Mouse (Mus musculus) CH12.LX (cell line): ENCODE results near the gene Rgs2.

Experiments used
- CTCF ChIP-seq, 2 experiments: IDR thresholded peaks in 1 of 2; conservative IDR thresholded peaks in 1 of 2; 2 replicates each; pipeline ENCODE4 v1.5.1; 2011 to 2012; ENCODE audit warnings: low read depth in 2 of 2, low read length in 2 of 2, improper control_type of control experiment in 1 of 2, inconsistent platforms in 1 of 2, mild to moderate bottlenecking in 1 of 2, moderate library complexity in 1 of 2
- KAT2A ChIP-seq: IDR thresholded peaks from 2 replicates; pipeline ENCODE4 v1.6.1; 2012; ENCODE audit warnings: low read length, improper control_type of control experiment, inconsistent platforms; ENCODE audit not compliant: insufficient replicate concordance
- MEF2A ChIP-seq: IDR thresholded peaks from 2 replicates; pipeline ENCODE4 v1.6.1; 2014; ENCODE audit warnings: low read depth, mild to moderate bottlenecking, inconsistent platforms, low read length, improper control_type of control experiment, borderline replicate concordance
- POLR2A ChIP-seq: IDR thresholded peaks from 2 replicates; pipeline ENCODE4 v1.6.1; 2011; ENCODE audit warnings: low read depth, mild to moderate bottlenecking, improper control_type of control experiment, low read length
- SIN3A ChIP-seq: IDR thresholded peaks from 2 replicates; pipeline ENCODE4 v1.6.1; 2012; ENCODE audit warnings: low read length, improper control_type of control experiment, inconsistent platforms
- USF1 ChIP-seq: IDR thresholded peaks from 2 replicates; pipeline ENCODE4 v1.6.1; 2014; ENCODE audit warnings: low read depth, mild to moderate bottlenecking, inconsistent platforms, low read length, improper control_type of control experiment

GRCm38 (mm10) chr1:143952841-143953240, 51.1 kb downstream of the Rgs2 start:
- TF ChIP-seq KAT2A: no peak
- no peak for TF ChIP-seq POLR2A
- TF ChIP-seq CTCF (conservative IDR thresholded peaks at IDR 0.05 in 1 of 2, IDR thresholded peaks at IDR 0.05 in 1 of 2; ENCODE audit: low read depth in 2 of 2, low read length in 2 of 2): no peak
- no peak for TF ChIP-seq USF1
- TF ChIP-seq SIN3A: no peak
- no peak for TF ChIP-seq MEF2A
